Mouse (Mus musculus) right cerebral cortex, adult 2 months (tissue): Measurements from ENCODE around the gene Raf1.
A peak's percentile ranks its signal among the peaks of the same experiment; 100 is the strongest.

ENCODE experiments used
- DNase-seq, 2 experiments: peaks; one replicate each; pipeline ENCODE4 v3.0.0; 2021 to 2022; ENCODE audit warnings: low spot score in 2 of 2

The Raf1 gene

GRCm38 (mm10) chr6:115676452-115677128 lies at the start of gene Raf1:
Gene Raf1 (minus strand): TSS chr6:115676635.
- DNase-seq: peak; percentile 99

- no peak for DNase-seq
Measured at GRCm38 (mm10) chr6:115722246-115722645, 45.8 kb upstream of the Raf1 start.

DNA sequence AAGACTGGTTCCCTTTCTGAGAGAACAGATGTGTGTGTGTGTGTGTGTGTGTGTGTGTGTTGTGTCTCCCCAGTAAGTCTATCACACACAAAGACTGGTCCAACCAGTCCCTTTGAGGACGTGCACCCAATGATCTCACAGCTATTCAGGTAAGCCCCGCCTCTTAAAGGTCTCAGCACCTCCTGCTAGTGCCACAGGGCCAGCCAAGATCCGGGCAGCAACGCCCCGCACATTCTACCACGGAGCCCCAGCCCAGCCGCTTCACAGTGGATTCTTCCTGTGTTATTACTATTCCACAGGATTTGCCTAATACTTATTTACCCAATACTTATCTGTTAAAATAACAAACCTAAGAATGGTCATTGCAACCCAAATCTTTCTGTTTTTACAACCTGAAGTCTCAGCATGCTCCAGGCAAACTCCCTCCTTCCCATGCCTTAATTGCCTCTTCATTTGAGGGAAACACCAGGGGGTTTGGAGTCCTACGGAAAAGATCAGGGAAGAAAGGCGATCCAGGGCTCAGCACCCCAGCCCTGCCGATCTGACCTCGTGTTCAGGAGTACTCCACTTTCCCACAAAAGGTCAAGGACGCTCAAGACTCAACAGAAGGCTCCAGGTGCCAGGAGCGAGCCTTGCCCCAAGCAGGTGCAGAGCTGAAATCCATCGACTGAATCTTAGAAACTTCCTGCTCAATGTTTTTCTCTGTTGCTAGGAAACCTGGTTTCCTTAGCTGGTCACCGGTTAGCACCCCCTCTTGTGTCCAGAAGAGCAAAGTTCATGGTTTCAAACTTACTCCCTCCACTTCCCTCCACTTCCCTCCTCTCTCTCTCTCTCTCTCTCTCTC lies 41.5 kb upstream of the Raf1 start:
- DNase-seq: no peak

GRCm38 (mm10) chr6:115717101-115717652 lies 40.7 kb upstream of the Raf1 start:
- DNase-seq: no peak

DNA sequence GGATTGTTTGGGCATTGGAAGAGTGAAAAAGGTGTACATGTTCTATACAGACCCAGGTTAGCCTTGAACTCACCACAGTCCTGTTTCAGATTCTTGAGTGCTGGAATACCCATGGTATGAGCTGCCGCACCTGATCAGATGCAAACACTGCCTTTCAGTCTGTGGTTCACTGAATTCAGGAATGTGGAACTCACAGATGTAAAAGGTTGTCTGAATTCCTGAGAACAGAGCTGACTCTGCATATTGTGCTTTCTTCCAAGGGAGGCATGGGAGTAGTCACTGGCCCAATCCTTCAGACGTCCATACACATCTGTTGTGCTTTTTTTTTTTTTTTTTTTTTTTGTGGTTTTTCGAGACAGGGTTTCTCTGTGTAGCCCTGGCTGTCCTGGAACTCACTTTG lies 34.8 kb upstream of the Raf1 start:
- no peak for DNase-seq

- no peak for DNase-seq
Measured at GRCm38 (mm10) chr6:115702901-115703300, 26.5 kb upstream of the Raf1 start.

DNA sequence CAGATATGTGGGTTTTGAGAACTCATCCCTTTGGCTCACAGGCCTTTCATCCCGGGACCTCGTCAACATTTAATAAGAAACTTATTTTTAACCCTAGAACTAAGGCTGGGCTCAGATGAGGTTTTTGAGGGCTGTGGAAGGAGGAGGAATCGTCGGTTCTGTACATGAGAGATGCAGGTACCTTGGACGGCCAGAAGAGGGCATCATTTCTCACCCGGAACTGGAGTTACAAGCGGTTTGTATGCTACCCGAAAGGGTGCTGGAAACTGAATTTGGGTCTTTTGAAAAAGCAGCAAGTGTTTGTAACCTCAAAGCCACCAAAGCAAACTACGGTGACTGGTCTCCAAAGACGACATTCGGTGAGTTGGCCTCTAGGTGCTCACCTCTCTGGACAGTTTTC lies 24.9 kb upstream of the Raf1 start:
- no peak for DNase-seq

DNA sequence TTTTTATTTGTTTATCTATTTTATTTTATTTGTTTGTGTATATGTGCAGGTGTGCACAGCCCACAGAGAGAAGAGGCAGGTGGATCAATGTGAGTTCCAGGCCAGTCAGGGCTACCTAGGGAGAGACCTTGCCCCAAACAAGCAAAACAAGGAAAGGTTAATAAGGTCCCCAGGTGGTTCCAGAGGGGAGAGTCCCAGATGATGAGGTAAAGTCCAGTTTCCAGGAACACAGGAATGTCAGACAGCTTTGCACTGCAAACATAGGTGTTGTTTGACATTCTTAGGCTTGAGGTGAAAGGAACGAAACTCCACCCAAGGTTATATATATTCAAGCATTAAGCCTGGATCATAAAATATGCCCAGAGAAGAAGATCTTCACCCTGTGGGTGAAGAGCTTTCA lies 24.3 kb upstream of the Raf1 start:
- DNase-seq: no peak

- DNase-seq: no peak
Measured at GRCm38 (mm10) chr6:115698699-115699098, 22.3 kb upstream of the Raf1 start.

DNA sequence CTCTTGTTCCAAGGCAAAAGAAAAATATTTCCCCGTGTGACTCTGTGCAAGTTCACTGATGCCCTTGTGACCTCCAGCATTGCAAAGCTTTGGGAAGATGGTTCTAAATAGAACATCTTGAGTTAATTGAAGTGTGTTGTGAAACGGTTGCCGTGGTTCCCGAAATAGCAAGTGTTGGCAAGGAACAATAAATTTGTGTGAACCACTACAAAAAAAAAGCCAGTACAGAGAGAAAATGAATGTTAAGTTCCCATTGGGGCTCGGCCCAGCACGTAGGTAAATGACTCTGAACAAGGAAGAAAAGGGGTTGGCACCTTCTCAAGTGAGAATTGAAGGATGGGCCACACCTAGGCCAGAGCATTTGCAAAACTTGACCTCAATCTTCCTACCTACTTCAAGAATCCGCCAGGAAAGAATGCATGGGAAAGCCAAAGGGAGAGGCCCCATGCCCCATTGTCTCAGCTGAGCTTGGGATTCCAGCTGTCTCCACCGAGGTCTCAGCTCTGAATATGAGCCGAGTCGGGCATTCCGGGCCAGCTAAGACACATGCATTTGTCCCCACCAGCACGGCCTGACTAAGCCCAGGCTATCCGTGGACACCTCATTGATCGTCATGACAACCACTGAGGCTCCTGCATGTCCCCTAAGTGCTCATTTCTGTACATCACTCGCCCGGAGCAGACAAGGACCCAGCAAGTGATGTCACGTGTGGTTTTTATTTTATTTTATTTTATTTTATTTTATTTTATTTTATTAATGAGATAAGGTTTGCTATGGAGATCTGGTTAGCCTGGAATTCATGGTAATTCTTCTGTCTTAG lies 21.5 kb upstream of the Raf1 start:
- peak; percentile 9 to 22 for DNase-seq

DNA sequence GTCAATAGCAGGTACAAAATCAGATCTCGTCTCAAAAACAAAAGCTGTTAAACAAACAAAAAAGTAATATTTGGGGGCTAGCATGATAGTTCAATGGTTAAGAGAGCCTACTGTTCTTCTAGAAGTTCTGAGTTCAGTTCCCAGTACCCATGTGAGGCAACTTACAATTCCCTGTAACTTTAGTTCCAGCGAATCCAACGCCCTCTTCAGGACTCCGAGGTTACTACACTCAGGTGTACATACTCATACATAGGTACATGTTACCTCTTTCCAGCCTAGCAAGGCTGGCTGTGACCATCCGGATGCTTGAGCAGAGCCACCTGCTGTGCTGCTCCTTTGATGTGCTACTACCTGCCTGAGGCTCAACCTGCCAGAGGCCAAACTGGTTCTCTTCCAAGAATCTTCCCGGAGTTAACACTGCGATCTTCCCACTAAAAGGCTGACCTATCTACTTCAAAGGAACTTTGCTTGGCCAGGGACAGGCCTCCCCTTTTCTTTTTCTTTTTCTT lies 20.3 kb upstream of the Raf1 start:
- no peak for DNase-seq

- DNase-seq: no peak
Measured at GRCm38 (mm10) chr6:115695124-115695523, 18.7 kb upstream of the Raf1 start.

DNA sequence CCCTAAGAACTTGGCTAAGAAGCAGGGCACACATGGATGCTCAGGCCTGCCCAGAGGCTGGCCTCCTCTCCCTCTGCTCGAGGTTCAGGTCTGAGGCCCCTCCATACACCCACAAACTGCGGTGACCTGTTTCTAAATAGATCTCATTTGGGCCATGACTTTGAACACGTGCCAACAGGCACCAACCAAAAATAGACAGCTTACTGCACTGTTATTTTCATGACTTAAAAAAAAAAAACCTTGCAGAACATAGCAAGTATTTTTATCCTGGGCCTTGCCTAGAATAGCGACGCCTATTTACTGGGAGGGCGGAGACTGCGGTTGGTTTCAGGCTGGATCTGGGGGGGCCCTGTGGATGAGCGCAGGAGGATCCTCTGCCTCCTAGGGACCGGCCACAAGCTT lies 18.0 kb upstream of the Raf1 start:
- DNase-seq: peak; percentile 23 to 59

DNA sequence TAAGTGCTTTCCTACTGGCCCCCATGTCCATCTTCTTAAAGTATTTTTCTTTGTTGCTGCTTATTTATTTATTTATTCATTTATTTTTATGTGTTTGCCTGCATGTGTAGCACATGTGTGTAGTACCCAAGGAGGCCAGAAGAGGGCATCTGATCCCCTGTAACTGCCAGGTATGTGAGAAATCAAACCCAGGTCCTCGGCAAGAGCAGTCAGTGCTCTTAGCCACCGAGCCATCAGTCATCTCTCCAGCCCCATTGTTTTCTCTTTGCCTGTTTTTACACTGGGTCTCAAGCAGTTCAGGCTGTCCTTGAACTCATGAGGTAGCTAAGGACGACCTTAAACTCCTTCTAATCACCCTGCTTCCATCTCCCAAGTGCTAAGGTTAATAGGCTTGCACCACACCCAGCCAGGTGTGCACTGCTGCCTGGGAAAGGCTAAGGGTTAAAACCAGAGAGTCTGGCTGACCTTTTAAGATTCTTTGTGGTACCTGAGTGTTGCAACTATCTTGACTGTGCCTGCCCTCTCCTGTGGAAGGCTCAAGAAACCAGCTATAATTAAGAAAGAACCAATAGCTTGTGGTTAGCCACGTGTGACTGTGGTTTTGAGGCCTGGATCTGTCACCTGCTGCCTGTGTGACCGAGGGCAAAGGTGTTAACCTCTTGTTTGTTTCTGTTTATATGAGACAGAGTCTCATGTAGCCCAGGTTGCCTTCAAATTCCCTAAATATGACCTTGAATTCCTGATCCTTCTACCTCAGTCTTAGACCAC lies 16.7 kb upstream of the Raf1 start:
- DNase-seq: no peak

- DNase-seq: no peak
Measured at GRCm38 (mm10) chr6:115692163-115692950, 15.9 kb upstream of the Raf1 start.

DNA sequence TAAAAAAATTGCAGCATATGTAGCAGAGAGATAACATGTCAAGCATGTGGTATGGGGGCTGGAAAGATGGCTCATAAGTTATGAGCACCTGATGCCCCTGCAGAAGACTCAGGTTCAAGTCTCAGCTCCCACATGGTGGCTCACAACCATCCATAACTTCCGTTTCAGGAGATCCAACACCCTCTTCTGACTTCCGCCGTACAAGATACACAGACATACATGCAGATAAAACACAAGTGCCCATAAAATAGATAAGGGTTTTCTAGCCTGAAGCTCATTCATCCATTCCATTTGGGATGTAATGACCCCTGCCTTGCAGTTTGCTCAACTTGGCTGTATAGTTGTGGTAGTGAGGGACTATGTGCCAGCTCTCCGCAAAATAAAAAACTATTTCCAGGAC lies 13.7 kb upstream of the Raf1 start:
- no peak for DNase-seq

DNA sequence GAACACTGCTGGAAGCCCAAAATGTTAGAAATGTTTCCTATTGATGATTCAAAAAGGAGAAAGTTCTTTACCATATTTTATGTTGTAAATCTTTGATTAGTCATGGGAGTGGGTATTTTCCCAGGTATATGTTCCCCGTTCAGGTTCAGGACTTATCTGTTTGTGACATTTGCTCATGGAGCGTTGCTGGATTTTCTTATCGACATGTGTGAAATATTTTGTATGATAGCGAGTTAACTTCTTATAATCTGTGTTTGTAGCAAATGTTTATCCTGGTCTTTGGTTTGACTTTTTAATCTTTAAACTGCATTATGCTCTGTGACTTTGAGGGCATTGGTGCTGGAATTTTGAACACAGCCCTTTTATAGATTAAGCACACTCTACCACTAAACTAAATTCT lies 12.2 kb upstream of the Raf1 start:
- DNase-seq: no peak

DNA sequence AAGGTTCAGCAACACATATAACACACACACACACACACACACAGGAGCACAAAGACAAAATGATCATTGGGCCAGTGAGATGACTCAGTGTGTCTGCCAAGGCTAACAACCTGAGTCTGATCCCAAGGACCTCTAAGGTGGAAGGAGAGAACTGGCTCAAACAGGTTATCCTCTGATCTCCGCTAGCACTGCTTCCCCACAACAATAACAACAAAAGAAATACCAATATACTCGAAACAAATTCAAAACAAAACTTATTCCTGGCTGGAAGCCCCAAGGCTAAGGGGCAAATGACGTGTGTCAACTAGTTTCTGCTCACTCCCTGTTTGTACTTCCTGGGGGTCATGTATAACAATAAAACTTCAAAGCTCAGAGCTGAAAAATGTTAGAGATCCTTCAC lies 11.3 kb upstream of the Raf1 start:
- DNase-seq: no peak

- DNase-seq: no peak
Measured at GRCm38 (mm10) chr6:115684851-115685646, 8.6 kb upstream of the Raf1 start.
